Mouse (Mus musculus) forebrain, embryonic 16.5 days (tissue): Measurements from ENCODE around the gene Hrc. TPM values are rescaled to one million over a fixed set of nuclear protein-coding genes. Genes with fewer than 3 reads are reported as not detected.

ENCODE experiments used
- ATAC-seq: fragments of 200-750 bp; cut with Nextera tagmentation; 2 replicates; pipeline ENCODE4 v1.8.0; 2017; ENCODE audit warnings: mild to moderate bottlenecking, moderate library complexity
- H3K27ac ChIP-seq: fragments of 300-500 bp; sonication (generic); 2 replicates; pipeline ENCODE4 v1.5.1; 2014; ENCODE audit warnings: low read length, control low read depth
- H3K27me3 ChIP-seq: fragments of 300-500 bp; sonication (generic); replicated peaks from 2 replicates; pipeline ENCODE4 v1.6.1; 2014; ENCODE audit warnings: low read length; ENCODE audit not compliant: control insufficient read depth, insufficient read depth
- H3K36me3 ChIP-seq: fragments of 300-500 bp; sonication (generic); 2 replicates; pipeline ENCODE4 v1.6.1; 2014; ENCODE audit not compliant: control insufficient read depth, insufficient read depth
- H3K4me1 ChIP-seq: fragments of 300-500 bp; sonication (generic); replicated peaks from 2 replicates; pipeline ENCODE4 v1.6.1; 2014; ENCODE audit warnings: low read length; ENCODE audit not compliant: control insufficient read depth, insufficient read depth
- H3K4me2 ChIP-seq: fragments of 300-500 bp; sonication (generic); 2 replicates; pipeline ENCODE4 v1.6.1; 2014; ENCODE audit warnings: mild to moderate bottlenecking, low read length, control low read depth
- H3K4me3 ChIP-seq: fragments of 300-500 bp; sonication (generic); replicated peaks from 2 replicates; pipeline ENCODE4 v1.5.1; 2014; ENCODE audit warnings: mild to moderate bottlenecking, low read length, control low read depth
- H3K9ac ChIP-seq: fragments of 300-500 bp; sonication (generic); replicated peaks from 2 replicates; pipeline ENCODE4 v1.6.1; 2014; ENCODE audit warnings: low read depth, low read length, control low read depth
- H3K9me3 ChIP-seq: fragments of 300-500 bp; sonication (generic); 2 replicates; pipeline ENCODE4 v1.6.1; 2016; ENCODE audit warnings: low read length; ENCODE audit not compliant: control insufficient read depth
- WGBS: fragments of 180-500 bp; shearing (Covaris S2); extraction: QIAGEN DNeasy Blood & Tissue Kit; methylation state at CpG from one replicate; pipeline ENCODE4 v1.1.7; 2014; 5-methylcytosine and 5-hydroxymethylcytosine counted together
- polyA plus RNA-seq: library from polyadenylated mRNA; unstranded; fragments of >200 nt; fragmentation: Nextera tagmentation; extraction: Ambion mirVana; gene quantifications from 2 replicates; pipeline ENCODE4 v1.2.1, GENCODE M21; 2015

Hrc gene
- polyA plus RNA-seq, 1 experiment from 2014 or later, result not detected

DNA sequence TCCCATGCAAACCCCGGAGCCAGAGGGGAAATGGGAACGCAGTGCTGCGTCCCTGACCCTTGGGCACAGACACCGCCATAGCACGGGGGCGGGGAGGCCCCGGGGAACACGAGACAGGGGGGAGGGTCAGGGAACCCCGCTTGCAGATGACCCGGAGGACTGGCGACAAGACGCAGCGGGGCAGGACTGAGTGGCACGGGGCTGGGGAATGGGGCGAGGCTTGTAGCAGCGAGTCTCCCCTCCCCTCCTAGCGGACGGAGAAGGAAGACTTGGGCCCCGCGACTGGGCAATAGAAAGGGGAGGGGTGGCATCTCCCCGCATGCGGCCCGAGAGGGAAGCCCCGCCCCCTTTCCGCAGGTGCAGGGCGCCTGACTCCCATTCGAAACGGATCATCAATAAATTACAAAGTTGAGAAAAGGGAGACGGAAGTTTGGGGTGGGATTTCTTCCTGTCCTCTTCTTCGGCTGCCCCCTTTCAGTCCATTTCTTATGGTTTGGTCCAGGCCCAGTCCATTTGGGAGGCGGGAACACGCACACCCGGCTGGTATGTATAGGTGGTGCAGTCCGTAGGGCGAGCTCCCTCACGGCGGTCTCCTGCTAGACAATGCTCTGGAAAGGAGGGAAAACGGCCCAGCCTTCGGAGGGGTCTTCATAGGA is 4.4 kb downstream of the Hrc start:
- H3K4me3 ChIP-seq, result peak overlapping the region; percentile 44
- H3K4me1 ChIP-seq, result peaks cover 26% of the 10 kb centered on the region
- H3K9ac ChIP-seq, result peak overlapping the region; percentile 51
- no peak overlapping the region for H3K27ac ChIP-seq
- peak overlapping the region; percentile 55 for H3K4me2 ChIP-seq
- peaks cover 6% of the 10 kb centered on the region for H3K27me3 ChIP-seq
- peak; percentile 84 for ATAC-seq
- 1% methylated on average over 35 of the region's 39 CpGs for WGBS
- no peaks in the 10 kb centered on the region for H3K36me3 ChIP-seq
- no peaks in the 10 kb centered on the region for H3K9me3 ChIP-seq

DNA sequence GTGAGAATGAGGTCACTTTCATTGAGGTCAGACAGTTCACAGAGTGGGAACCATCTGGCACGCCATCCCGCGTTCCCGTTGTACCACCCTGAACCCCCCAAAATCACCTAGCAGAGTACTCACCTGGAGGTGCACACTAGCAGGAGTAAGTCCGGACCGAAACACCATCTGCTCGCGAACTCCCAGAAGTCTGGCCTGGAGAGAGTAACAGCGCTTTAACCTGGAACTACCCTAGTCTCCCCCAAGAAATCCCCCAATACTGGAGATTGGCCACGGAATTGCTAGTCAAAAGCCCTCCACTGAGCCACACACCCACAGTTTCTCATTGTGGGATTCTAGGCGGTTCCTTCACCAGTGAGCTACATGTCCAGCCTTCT is 5.0 kb downstream of the Hrc start:
- peaks cover 6% of the 10 kb centered on the region for H3K27me3 ChIP-seq
- H3K27ac ChIP-seq, result no peak overlapping the region
- peak overlapping the region; percentile 51 for H3K9ac ChIP-seq
- H3K4me3 ChIP-seq, result peak overlapping the region; percentile 44
- ATAC-seq, result no peak
- peaks cover 26% of the 10 kb centered on the region for H3K4me1 ChIP-seq
- no peaks in the 10 kb centered on the region for H3K9me3 ChIP-seq
- WGBS, result 1% methylated on average over 11 of the region's 11 CpGs
- peak overlapping the region; percentile 55 for H3K4me2 ChIP-seq
- peaks cover under 1% of the 10 kb centered on the region; the same call in 1 of the 2 replicates for H3K36me3 ChIP-seq

DNA sequence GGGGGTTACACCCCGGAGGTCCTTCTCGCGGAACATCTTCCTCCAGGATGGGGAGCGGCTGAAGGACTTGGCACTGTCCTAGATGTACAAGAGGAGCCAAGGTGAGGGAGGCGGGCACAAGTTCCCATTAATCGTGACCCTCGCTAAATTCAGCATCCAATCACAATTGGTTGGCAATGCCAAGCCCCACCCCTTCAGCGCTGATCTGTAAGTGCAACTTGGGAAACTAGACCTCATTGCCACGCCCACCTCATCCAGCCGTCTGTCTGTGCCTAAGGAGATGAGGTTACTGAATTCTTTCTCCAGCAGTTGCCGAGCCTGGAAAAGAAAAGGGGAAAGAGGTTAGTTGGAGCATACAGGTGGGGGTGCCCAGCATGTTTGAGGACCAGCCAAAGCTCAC is 5.6 kb downstream of the Hrc start:
- Histone ChIP-seq H3K4me2 (peak overlapping the region; percentile 55), H3K9me3 (no peaks in the 10 kb centered on the region), H3K27ac (no peak overlapping the region), H3K4me1 (peaks cover 26% of the 10 kb centered on the region), H3K27me3 (peaks cover 6% of the 10 kb centered on the region), H3K36me3 (peaks cover 2% of the 10 kb centered on the region; the same call in 1 of the 2 replicates), H3K9ac (no peak overlapping the region), H3K4me3 (peak overlapping the region; percentile 44)
- 6% methylated on average over 11 of the region's 11 CpGs for WGBS
- ATAC-seq, result no peak

DNA sequence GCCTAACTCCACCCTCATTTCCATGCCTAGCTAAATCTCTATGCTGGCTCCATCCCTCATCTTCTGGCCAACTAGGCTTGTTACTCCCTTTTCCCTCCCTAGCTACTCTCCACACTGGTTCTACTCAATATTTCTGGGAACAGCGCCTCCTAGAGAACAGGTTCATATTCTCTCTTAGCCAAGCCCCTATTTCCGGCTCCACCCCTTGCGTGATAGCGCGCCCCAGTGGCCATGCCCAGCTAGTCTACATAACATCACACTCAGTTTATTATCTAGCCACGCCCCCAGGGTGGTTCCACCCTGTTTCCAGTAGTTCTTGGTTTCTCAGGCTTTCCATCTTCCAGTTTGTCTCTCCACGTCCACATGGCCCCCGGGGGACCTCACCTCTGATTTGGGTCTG is 6.2 kb downstream of the Hrc start:
- H3K27me3 ChIP-seq, result peaks cover 6% of the 10 kb centered on the region
- H3K9ac ChIP-seq, result no peak overlapping the region
- H3K4me3 ChIP-seq, result no peak overlapping the region
- ATAC-seq, result no peak; the same call in 1 of the 2 replicates
- 5% methylated on average over 8 of the region's 8 CpGs for WGBS
- H3K4me1 ChIP-seq, result peaks cover 26% of the 10 kb centered on the region
- peak overlapping the region; percentile 55 for H3K4me2 ChIP-seq
- H3K36me3 ChIP-seq, result peaks cover 2% of the 10 kb centered on the region
- no peaks in the 10 kb centered on the region for H3K9me3 ChIP-seq
- H3K27ac ChIP-seq, result no peak overlapping the region

DNA sequence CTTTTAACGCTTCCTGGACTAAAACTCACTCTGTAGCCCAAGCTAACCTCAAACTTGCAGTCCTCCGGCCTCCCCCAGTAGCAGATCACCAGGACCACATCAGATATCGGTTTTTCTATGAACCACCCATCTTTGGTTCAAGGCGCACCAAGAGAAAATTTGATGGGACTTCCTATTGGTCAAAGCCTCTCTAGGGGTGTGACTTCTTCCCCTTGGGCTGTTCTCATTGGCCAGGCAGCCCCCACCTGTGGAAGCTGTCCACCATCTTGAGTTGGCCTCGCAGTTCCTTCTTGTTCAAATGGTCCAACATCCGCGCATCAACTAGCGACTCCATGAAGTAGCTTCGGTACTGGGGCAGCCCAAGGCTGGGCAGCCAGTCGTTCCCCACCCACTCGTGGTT is 7.0 kb downstream of the Hrc start:
- Histone ChIP-seq H3K27me3 (peaks cover 6% of the 10 kb centered on the region), H3K36me3 (peaks cover 8% of the 10 kb centered on the region), H3K9me3 (no peaks in the 10 kb centered on the region), H3K4me2 (no peak overlapping the region), H3K9ac (no peak overlapping the region), H3K4me1 (peaks cover 26% of the 10 kb centered on the region), H3K27ac (no peak overlapping the region), H3K4me3 (no peak overlapping the region)
- ATAC-seq, result no peak
- 90% methylated on average over 11 of the region's 11 CpGs for WGBS

DNA sequence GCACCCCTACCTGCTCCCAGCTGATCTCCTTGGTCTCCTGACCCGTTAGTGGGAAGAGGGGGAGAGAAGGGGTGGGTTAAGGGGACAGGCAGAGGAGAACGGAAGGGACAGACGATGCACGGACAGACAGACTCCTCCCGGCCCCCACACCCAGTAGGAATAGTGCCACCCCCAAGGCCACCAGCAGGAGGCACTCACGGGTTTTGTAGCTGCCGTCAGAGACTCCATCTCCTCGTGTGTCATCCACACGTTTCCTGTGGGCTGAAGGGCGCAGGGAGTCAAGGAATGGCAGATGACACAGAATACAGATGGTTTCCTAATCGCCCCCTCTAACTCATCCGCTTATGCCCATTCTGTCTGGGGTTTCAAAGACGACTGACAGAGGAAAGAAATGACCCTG is 8.5 kb downstream of the Hrc start:
- Histone ChIP-seq H3K27me3 (no peaks in the 10 kb centered on the region), H3K4me1 (peaks cover 25% of the 10 kb centered on the region), H3K36me3 (peaks cover 17% of the 10 kb centered on the region), H3K4me2 (no peak overlapping the region), H3K9me3 (no peaks in the 10 kb centered on the region), H3K27ac (no peak overlapping the region), H3K4me3 (no peak overlapping the region), H3K9ac (no peak overlapping the region)
- 36% methylated on average over 12 of the region's 13 CpGs for WGBS
- no peak for ATAC-seq

DNA sequence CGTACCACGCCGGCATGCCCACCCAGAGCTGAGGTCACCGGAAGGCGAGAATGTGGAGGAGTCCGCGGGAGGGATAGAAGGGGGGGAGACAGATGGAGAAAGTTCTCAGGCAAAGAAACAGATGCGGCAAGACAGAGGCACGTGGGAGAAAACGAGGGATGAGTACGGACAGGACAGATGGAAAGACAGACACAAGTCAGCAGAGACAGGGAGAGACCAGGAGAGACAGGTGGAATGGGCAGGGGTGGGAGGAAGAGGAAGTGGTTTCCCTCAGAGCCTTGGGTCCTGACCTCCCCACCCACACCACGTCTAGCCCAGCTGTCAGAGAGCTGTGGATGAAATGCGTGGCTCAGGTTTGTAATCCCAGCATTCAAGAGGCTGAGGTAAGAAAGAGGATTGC is 11.8 kb downstream of the Hrc start:
- Histone ChIP-seq H3K9me3 (no peaks in the 10 kb centered on the region), H3K4me1 (no peaks in the 10 kb centered on the region), H3K4me2 (no peak overlapping the region), H3K27ac (no peak overlapping the region), H3K27me3 (no peaks in the 10 kb centered on the region), H3K9ac (no peak overlapping the region), H3K4me3 (no peak overlapping the region), H3K36me3 (peaks cover 24% of the 10 kb centered on the region)
- 81% methylated on average over 13 of the region's 13 CpGs for WGBS
- no peak for ATAC-seq

DNA sequence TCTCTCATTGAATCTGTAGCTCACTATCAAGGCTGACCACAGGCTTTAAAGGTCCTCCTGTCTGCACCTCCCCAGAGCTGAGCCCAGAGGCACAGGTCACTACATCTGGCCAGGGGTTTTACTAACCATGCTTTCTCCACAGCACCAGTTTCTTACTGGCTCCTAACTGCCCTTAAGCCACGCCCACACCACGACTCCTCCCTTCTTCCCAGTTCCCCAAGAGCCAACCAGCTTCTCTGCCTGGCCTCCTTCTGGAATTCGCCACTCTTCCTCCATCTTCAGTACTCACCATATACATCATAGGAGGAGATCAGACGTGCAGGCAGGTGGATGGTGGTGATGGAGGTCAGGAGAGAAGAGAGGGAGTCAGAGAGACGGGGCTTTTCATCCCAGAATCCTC is 18.0 kb downstream of the Hrc start:
- Histone ChIP-seq H3K4me3 (no peak overlapping the region), H3K27me3 (no peaks in the 10 kb centered on the region), H3K27ac (no peak overlapping the region), H3K9ac (no peak overlapping the region), H3K4me2 (no peak overlapping the region), H3K9me3 (no peaks in the 10 kb centered on the region), H3K4me1 (no peaks in the 10 kb centered on the region), H3K36me3 (peaks cover 33% of the 10 kb centered on the region)
- WGBS, result 25% methylated on average over 5 of the region's 5 CpGs
- no peak for ATAC-seq

DNA sequence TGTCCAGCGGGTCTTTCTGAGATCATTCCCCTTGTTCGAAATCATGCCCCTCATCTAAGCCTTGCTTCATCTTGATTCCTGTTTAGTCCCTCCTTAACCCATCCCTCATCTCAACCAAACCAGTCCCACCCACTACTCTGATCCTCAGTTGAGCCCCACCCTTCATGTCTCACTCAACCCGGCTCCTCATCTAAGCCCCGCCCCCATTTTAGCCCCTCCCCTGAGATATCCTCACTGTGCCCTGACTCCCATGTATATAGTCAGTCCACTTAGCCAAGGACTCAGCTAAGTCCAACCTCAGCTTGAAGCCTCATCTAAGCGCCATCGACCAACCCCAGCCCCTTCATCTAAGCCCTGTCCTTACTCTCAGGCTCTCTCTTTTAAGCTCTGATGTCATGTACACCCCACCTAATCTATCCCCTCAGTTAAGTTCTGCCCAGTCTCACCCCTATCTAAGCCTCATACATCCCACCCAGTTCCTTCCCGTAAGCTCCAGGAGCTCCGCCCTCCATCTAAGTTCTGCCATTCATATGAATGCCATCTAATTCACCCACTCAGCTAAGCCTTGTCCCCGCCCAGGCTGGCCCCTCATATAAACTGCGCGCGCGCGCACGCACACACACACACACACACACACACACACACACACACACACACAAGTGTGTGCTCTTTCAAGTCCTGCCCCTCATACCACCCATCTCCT is 20.4 kb downstream of the Hrc start:
- H3K9ac ChIP-seq, result no peak overlapping the region
- no peak overlapping the region for H3K27ac ChIP-seq
- 80% methylated on average over 15 of the region's 15 CpGs for WGBS
- no peaks in the 10 kb centered on the region for H3K4me1 ChIP-seq
- no peak overlapping the region for H3K4me3 ChIP-seq
- H3K36me3 ChIP-seq, result peaks cover 21% of the 10 kb centered on the region
- no peaks in the 10 kb centered on the region for H3K9me3 ChIP-seq
- H3K4me2 ChIP-seq, result no peak overlapping the region
- no peak for ATAC-seq
- no peaks in the 10 kb centered on the region for H3K27me3 ChIP-seq
